Mouse (Mus musculus): ENCODE results near the gene Cdkl3. TPM values are rescaled to one million over a fixed set of nuclear protein-coding genes. Genes with fewer than 3 reads are reported as not detected.

Gene Cdkl3
- 13.4 and 15.8 TPM in 2 replicates for polyA plus RNA-seq (2016; fragmentation: Nextera tagmentation; extraction: Ambion mirVana)

DNA sequence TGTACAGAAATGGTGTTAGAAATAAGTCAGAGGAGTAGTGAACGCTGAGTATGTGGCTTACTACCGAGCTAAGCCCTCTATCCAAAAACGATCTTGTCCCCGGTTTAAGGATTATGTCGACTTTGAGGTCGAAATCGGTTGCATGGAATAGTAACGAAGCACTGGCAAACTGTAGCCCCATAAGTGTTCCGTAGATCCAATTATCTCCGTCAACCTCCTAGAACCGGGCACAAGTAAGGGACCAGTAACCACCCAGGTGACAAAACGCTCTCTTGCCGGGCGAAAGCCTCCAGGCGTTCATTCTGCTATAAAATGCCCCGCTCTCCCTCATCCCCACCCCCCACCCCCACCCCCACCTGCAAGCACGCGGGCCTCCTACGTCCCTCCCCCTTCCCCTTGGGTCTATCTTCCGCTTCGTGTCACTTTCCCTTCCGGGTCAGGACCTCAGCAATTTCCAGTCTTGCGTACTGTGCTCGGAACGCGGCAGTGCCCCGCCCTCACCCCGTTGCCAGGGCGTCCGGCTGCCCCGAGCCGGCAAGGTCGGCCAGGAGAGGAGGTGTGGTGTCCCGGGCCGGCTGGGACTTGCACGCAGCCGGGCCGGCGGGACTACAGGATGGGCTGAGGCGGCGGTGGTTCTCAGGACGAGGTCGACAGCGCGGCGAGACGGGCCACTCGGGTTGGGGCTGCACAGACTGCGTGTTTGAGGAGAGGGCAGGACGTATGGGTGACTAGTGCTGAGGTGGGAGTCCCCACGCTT is at the start of gene Cdkl3:
Gene Cdkl3, plus strand, starts transcription at position 450 of the 757 bp plus-strand sequence.
- H3K9ac ChIP-seq (replicated peaks), result peak within 1 kb of the TSS; percentile 82
- peaks cover 23% of the 10 kb centered on the region for H3K4me1 ChIP-seq (replicated peaks)
- H3K4me3 ChIP-seq (replicated peaks), result peak within 1 kb of the TSS; percentile 71
- H3K4me2 ChIP-seq, result peak within 1 kb of the TSS; percentile 65
- ATAC-seq (ENCODE audit: insufficient number of reproducible peaks, insufficient read depth, low FRiP score, low TSS enrichment, low read depth), result peak; percentile 89
- under 1% methylated on average over 51 of the region's 51 CpGs for WGBS
- no peaks in the 10 kb centered on the region for H3K27me3 ChIP-seq
- H3K9me3 ChIP-seq, result no peaks in the 10 kb centered on the region
- H3K27ac ChIP-seq, result peak within 1 kb of the TSS; percentile 93
- no peaks in the 10 kb centered on the region for H3K36me3 ChIP-seq

DNA sequence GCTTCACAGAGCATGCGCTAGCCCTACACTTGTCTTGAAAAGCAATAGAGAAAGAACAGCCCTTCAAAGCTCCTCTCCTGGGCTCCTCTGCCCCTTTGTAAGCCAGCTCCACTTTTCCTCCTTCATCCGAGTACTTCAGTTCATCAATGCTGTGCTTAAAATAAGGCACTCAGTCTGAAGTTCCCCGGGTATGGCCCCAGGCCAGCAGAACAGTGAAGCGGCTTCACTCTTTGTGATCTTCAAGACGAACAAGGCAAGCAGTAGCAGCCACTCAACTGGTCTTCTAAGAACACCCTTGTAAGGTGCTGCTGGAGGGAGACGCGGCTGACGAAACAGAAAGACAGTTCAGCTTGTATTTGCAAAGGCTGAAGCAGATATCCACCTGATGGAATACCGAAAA is 47.9 kb upstream of the Cdkl3 start:
- no peak for ATAC-seq (ENCODE audit: insufficient number of reproducible peaks, insufficient read depth, low FRiP score, low TSS enrichment, low read depth)
- Histone ChIP-seq H3K27me3 (no peaks in the 10 kb centered on the region), H3K9me3 (peaks cover 4% of the 10 kb centered on the region; the same call in 1 of the 2 replicates), H3K4me1 (replicated peaks) (no peaks in the 10 kb centered on the region), H3K4me2 (no peak overlapping the region), H3K9ac (replicated peaks) (no peak overlapping the region), H3K4me3 (replicated peaks) (no peak overlapping the region), H3K27ac (no peak overlapping the region), H3K36me3 (no peaks in the 10 kb centered on the region)
- 82% methylated on average over 9 of the region's 9 CpGs for WGBS

DNA sequence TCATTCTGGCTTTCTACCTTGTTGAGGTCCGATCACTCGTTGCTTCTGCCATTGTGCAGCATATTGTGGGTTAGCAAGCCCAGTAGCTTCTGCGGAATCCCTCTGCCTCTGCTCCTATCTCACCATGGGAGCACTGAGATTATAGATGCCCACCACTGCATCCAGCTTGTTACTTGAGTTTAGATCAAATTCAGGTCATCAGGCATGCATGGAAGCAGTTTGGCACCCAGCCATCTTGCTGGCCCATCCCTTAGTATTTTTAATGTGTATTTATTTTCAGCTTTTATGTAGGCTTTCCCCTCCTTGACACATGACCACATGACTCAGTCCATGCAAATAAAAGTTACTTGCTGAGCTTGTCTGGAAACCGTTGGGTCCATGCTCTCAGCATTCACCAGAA is 46.3 kb upstream of the Cdkl3 start:
- Histone ChIP-seq H3K36me3 (no peaks in the 10 kb centered on the region), H3K9me3 (peaks cover 4% of the 10 kb centered on the region; the same call in 1 of the 2 replicates), H3K4me2 (no peak overlapping the region), H3K27me3 (no peaks in the 10 kb centered on the region), H3K9ac (replicated peaks) (no peak overlapping the region), H3K4me1 (replicated peaks) (no peaks in the 10 kb centered on the region), H3K27ac (no peak overlapping the region), H3K4me3 (replicated peaks) (no peak overlapping the region)
- ATAC-seq (ENCODE audit: insufficient number of reproducible peaks, insufficient read depth, low FRiP score, low TSS enrichment, low read depth), result no peak
- WGBS, result 85% methylated on average over 4 of the region's 4 CpGs

DNA sequence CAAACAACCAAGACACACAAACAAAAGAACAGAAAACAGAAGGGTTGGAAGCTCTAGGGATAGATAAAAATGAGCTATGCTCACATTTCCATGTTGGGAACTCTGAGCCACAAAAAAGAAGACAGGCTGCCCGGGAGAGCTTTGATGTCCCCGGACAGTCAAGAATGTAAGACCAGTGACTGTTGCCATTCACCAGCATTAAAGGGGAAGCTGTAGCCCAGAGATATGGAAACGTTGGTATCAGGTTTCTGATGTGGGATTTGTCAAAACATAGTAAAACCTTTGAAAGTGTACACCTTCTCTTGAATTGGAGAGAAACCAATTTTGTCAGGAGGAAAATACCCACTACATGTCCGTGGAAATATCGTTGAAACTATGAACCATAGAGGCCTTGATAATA is 44.5 kb upstream of the Cdkl3 start:
- no peaks in the 10 kb centered on the region for H3K36me3 ChIP-seq
- WGBS, result 81% methylated on average over 5 of the region's 5 CpGs
- peaks cover 4% of the 10 kb centered on the region; the same call in 1 of the 2 replicates for H3K9me3 ChIP-seq
- H3K27me3 ChIP-seq, result no peaks in the 10 kb centered on the region
- no peak overlapping the region for H3K9ac ChIP-seq (replicated peaks)
- no peak overlapping the region for H3K4me3 ChIP-seq (replicated peaks)
- no peak overlapping the region for H3K27ac ChIP-seq
- no peaks in the 10 kb centered on the region for H3K4me1 ChIP-seq (replicated peaks)
- no peak overlapping the region for H3K4me2 ChIP-seq
- ATAC-seq (ENCODE audit: insufficient number of reproducible peaks, insufficient read depth, low FRiP score, low TSS enrichment, low read depth), result no peak

DNA sequence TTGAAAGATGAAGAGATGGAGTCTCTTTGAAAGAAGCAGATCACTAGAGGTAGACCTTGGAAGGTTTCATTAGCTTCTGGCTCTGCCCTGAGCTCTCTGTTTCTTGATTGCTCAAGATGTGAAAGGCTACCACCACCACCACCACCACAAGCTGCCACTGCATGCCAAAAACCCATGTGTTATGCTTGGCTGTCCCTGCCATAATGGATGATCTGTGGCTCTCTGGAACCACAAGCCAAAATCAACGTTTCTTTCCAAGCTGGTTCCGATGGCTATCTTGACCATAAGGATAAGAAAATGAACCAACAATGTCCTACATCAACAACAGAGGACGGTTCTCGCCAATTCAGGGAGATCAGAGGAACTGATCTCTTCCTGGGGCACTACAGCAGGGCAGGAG is 44.0 kb upstream of the Cdkl3 start:
- Histone ChIP-seq H3K9ac (replicated peaks) (no peak overlapping the region), H3K4me1 (replicated peaks) (no peaks in the 10 kb centered on the region), H3K9me3 (peaks cover 4% of the 10 kb centered on the region; the same call in 1 of the 2 replicates), H3K4me2 (no peak overlapping the region), H3K27me3 (no peaks in the 10 kb centered on the region), H3K4me3 (replicated peaks) (no peak overlapping the region), H3K36me3 (no peaks in the 10 kb centered on the region), H3K27ac (no peak overlapping the region)
- no peak for ATAC-seq (ENCODE audit: insufficient number of reproducible peaks, insufficient read depth, low FRiP score, low TSS enrichment, low read depth)
- 89% methylated on average over 4 of the region's 4 CpGs for WGBS

DNA sequence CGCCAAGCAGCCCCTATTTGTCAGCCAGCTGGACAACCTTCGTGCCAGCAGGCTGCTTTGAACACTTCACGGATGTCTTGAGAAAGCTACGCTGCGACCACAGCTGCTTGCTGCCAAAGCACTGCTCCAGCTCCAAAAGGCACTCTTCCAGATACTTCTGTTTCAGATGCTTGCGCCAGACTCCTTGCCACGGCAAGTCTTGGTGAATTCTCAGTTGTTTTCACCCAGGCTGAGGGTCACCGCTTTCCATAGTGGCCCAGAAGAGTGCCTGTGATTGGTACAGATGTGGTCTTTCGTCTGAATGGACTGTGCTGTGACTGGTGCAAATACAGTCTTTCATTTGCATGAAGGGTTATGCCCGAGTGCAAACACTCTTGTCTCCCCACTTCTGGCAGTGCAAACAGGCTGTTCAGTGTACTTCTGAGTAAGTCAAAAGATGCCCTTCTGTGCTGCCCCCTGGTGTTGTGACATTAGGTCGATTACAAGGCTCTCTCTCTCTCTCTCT is 43.0 kb upstream of the Cdkl3 start:
- Histone ChIP-seq H3K9ac (replicated peaks) (no peak overlapping the region), H3K9me3 (peaks cover 4% of the 10 kb centered on the region; the same call in 1 of the 2 replicates), H3K36me3 (no peaks in the 10 kb centered on the region), H3K4me2 (no peak overlapping the region), H3K27me3 (no peaks in the 10 kb centered on the region), H3K4me1 (replicated peaks) (no peaks in the 10 kb centered on the region), H3K4me3 (replicated peaks) (no peak overlapping the region), H3K27ac (no peak overlapping the region)
- 66% methylated on average over 11 of the region's 11 CpGs for WGBS
- ATAC-seq (ENCODE audit: insufficient number of reproducible peaks, insufficient read depth, low FRiP score, low TSS enrichment, low read depth), result no peak

DNA sequence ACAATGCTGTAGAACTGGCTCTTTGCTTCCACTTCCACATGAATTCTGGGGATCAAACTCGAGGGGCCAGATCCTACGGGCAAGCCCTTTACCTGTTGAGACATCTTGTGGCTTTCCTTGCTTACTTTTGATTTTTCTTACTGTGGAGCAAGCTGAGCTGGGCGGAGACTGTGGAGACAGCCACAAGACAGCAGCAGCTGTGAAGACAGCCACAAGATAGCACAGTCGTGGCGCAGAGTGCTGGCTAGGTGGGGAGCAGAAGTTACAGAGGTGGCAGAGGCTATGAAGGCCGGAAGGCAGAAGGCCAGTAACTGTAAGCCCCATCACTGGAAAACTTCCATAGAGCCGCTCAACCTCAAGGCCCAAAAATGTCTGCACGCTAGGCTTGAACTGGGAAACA is 42.3 kb upstream of the Cdkl3 start:
- 90% methylated on average over 8 of the region's 8 CpGs for WGBS

DNA sequence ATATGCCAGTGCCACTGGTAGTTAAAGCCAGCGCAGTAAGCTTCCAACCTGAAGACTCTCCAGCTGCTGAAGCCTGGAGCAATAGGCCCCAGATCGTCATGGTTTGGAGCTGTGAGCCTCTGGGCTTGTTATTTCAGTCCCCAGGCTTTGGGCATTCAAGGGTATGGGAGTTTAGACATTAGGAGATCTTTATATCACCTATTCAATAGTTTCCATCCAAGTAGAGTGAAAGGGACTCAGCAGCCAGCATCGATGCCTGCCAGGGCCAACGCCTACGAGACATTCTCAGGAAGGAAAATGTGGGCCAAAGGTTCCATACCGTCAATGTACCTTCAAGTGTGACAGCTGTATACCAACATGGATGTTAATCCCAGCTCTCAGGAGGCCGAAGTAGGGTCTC is 41.7 kb upstream of the Cdkl3 start:
- no peak for ATAC-seq (ENCODE audit: insufficient number of reproducible peaks, insufficient read depth, low FRiP score, low TSS enrichment, low read depth)
- H3K36me3 ChIP-seq, result no peaks in the 10 kb centered on the region
- 93% methylated on average over 7 of the region's 7 CpGs for WGBS

More for the DNA sequence above, 42.3 kb upstream of the Cdkl3 start:
- no peak for ATAC-seq (ENCODE audit: insufficient number of reproducible peaks, insufficient read depth, low FRiP score, low TSS enrichment, low read depth)
- Histone ChIP-seq H3K36me3 (no peaks in the 10 kb centered on the region), H3K9ac (replicated peaks) (no peak overlapping the region), H3K9me3 (peaks cover 4% of the 10 kb centered on the region; the same call in 1 of the 2 replicates), H3K4me2 (no peak overlapping the region), H3K27me3 (no peaks in the 10 kb centered on the region), H3K27ac (no peak overlapping the region), H3K4me1 (replicated peaks) (no peaks in the 10 kb centered on the region), H3K4me3 (replicated peaks) (no peak overlapping the region)

DNA sequence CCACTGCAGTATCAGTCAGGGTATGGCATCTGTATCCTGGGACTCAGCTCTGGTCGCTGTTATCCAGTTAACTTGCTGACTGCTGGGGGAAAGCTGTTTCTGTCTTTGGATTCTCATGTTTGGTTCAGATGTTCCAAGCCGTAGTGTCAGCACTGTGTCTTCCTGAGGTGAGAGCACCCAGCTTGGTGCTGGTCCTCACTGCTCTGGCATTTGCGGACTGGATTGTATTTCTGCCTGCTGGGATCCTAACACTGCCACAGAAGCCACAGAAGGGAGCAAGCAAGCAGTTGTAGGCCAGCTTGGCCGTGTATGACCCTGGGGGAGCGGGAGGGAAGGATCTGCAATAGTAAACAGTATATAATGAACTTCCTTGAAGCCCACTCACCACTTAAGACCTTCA is 37.4 kb upstream of the Cdkl3 start:
- ATAC-seq (ENCODE audit: insufficient number of reproducible peaks, insufficient read depth, low FRiP score, low TSS enrichment, low read depth), result no peak
- Histone ChIP-seq H3K9me3 (no peaks in the 10 kb centered on the region), H3K4me3 (replicated peaks) (no peak overlapping the region), H3K36me3 (peaks cover 24% of the 10 kb centered on the region), H3K9ac (replicated peaks) (no peak overlapping the region), H3K4me1 (replicated peaks) (peaks cover 9% of the 10 kb centered on the region; the same call in 1 of the 2 replicates), H3K4me2 (no peak overlapping the region), H3K27me3 (no peaks in the 10 kb centered on the region), H3K27ac (no peak overlapping the region)
- 81% methylated on average over 5 of the region's 5 CpGs for WGBS

More for the DNA sequence above, 41.7 kb upstream of the Cdkl3 start:
- Histone ChIP-seq H3K27me3 (no peaks in the 10 kb centered on the region), H3K4me1 (replicated peaks) (no peaks in the 10 kb centered on the region), H3K4me3 (replicated peaks) (no peak overlapping the region), H3K27ac (no peak overlapping the region), H3K9me3 (peaks cover 4% of the 10 kb centered on the region; the same call in 1 of the 2 replicates), H3K9ac (replicated peaks) (no peak overlapping the region), H3K4me2 (no peak overlapping the region)

DNA sequence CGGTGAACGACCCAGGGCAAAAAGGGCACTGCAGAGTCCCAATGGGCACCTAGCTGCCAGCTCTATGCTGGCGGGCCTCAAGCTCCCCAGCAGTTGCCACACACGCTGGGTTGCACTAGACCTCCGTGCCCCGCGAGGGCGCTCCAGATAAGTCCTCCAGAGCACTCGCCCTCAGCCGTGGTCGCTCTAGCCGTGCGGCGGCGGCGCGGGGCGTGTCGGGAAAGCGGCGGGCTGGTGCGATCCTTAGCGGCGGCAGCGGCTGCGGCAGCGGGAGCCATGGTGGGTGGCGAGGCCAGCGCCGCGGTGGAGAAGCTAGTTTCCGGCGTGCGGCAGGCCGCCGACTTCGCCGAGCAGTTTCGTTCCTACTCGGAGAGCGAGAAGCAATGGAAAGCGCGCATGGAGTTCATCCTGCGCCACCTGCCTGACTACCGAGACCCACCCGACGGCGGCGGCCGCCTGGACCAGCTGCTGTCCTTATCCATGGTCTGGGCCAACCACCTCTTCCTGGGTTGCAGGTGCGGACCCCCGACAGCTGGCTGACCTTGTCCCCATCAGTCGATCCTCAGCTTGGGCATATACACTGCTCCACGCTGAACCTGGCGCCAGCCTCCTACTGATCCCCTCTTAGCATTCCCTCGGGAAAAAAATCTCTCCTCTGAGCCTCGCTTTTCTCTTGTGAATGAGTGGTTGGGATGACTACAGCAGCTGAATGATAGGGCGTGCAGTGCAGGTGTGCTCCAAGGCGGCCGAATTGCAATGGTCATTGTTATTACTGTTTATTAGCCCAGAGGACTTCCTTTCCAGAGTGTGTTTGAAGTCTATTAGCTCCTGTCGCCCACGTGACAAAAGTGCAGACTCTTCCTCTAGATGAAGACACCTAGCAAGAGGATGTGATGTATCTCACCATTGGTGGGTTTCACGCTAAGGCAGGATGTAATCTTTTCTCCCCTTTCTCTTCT is 36.3 kb upstream of the Cdkl3 start, which contains the start of gene Cdkn2aipnl:
Gene Cdkn2aipnl, plus strand, starts transcription at position 219 of the 959 bp plus-strand sequence.
- H3K4me3 ChIP-seq (replicated peaks), result peak within 1 kb of the TSS; percentile 75
- peak; percentile 80 for ATAC-seq (ENCODE audit: insufficient number of reproducible peaks, insufficient read depth, low FRiP score, low TSS enrichment, low read depth)
- peak within 1 kb of the TSS; percentile 73 for H3K27ac ChIP-seq
- no peaks in the 10 kb centered on the region for H3K9me3 ChIP-seq
- WGBS, result 1% methylated on average over 63 of the region's 63 CpGs
- H3K4me2 ChIP-seq, result peak within 1 kb of the TSS; percentile 88
- peak within 1 kb of the TSS; percentile 76 for H3K9ac ChIP-seq (replicated peaks)
- peaks cover 9% of the 10 kb centered on the region; the same call in 1 of the 2 replicates for H3K4me1 ChIP-seq (replicated peaks)
- H3K27me3 ChIP-seq, result no peaks in the 10 kb centered on the region
- peaks cover 35% of the 10 kb centered on the region for H3K36me3 ChIP-seq

DNA sequence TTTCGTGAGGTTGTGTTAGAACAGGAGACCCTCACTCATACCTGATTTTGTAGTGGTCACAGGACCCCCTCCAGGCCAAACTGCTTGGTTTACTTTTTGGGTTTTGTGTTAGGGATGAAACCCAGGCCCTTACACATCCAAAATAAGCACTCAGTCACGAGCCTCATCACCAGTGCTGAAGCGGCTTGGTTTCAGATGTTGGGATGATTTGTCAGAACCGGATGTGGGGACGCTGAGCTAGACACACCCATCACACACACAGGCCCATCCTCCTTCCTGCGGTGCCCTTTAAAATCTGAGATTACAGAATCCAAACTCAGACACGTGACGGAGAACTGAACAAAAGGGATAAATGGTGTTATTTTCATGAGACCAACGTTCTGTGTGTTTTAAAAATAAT is 35.1 kb upstream of the Cdkl3 start:
- Histone ChIP-seq H3K27ac (no peak overlapping the region), H3K4me2 (peak overlapping the region; percentile 88; the same call in 1 of the 2 replicates), H3K27me3 (no peaks in the 10 kb centered on the region), H3K9ac (replicated peaks) (no peak overlapping the region), H3K4me1 (replicated peaks) (peaks cover 9% of the 10 kb centered on the region; the same call in 1 of the 2 replicates), H3K9me3 (no peaks in the 10 kb centered on the region), H3K4me3 (replicated peaks) (no peak overlapping the region; the same call in 1 of the 2 replicates), H3K36me3 (peaks cover 46% of the 10 kb centered on the region)
- 93% methylated on average over 9 of the region's 9 CpGs for WGBS
- no peak for ATAC-seq (ENCODE audit: insufficient number of reproducible peaks, insufficient read depth, low FRiP score, low TSS enrichment, low read depth)

Data from limb, embryonic 12.5 days (tissue).